Mouse (Mus musculus) neural tube, embryonic 14.5 days (tissue): ENCODE results near the gene Aldh1l1. TPM values are rescaled to one million over a fixed set of nuclear protein-coding genes. Genes with fewer than 3 reads are reported as not detected.
A peak's percentile ranks its signal among the peaks of the same experiment; 100 is the strongest.

ENCODE experiments used
- ATAC-seq: fragments of 200-750 bp; cut with Nextera tagmentation; 2 replicates; pipeline ENCODE4 v1.8.0; 2017; ENCODE audit warnings: low read depth, mild to moderate bottlenecking, moderate TSS enrichment, moderate library complexity
- H3K27ac ChIP-seq: fragments of 300-500 bp; sonication (generic); 2 replicates; pipeline ENCODE4 v1.5.1; 2014; ENCODE audit warnings: low read depth, mild to moderate bottlenecking, control low read depth, low read length, moderate library complexity, mixed read lengths
- H3K27me3 ChIP-seq: fragments of 300-500 bp; sonication (generic); 2 replicates; pipeline ENCODE4 v1.6.1; 2014; ENCODE audit warnings: low read length; ENCODE audit not compliant: control insufficient read depth, insufficient read depth
- H3K36me3 ChIP-seq: fragments of 300-500 bp; sonication (generic); 2 replicates; pipeline ENCODE4 v1.6.1; 2014; ENCODE audit warnings: low read length, mixed read lengths; ENCODE audit not compliant: control insufficient read depth, insufficient read depth
- H3K4me1 ChIP-seq: fragments of 300-500 bp; sonication (generic); 2 replicates; pipeline ENCODE4 v1.6.1; 2014; ENCODE audit warnings: low read length; ENCODE audit not compliant: control insufficient read depth, insufficient read depth
- H3K4me2 ChIP-seq: fragments of 300-500 bp; sonication (generic); 2 replicates; pipeline ENCODE4 v1.6.1; 2014; ENCODE audit warnings: mild to moderate bottlenecking, low read depth, low read length, control low read depth
- H3K4me3 ChIP-seq: fragments of 300-500 bp; sonication (generic); 2 replicates; pipeline ENCODE4 v1.5.1; 2014; ENCODE audit warnings: low read depth, low read length, control low read depth, mixed read lengths
- H3K9ac ChIP-seq: fragments of 300-500 bp; sonication (generic); replicated peaks from 2 replicates; pipeline ENCODE4 v1.6.1; 2014; ENCODE audit warnings: low read depth, mild to moderate bottlenecking, control low read depth, low read length, mixed read lengths
- H3K9me3 ChIP-seq: fragments of 300-500 bp; sonication (generic); 2 replicates; pipeline ENCODE4 v1.6.1; 2016; ENCODE audit warnings: low read length; ENCODE audit not compliant: control insufficient read depth
- WGBS: fragments of 180-500 bp; shearing (Covaris S2); extraction: QIAGEN DNeasy Blood & Tissue Kit; methylation state at CpG from one replicate; pipeline ENCODE4 v1.1.7; 2014; 5-methylcytosine and 5-hydroxymethylcytosine counted together
- polyA plus RNA-seq: library from polyadenylated mRNA; unstranded; fragments of >200 nt; fragmentation: Nextera tagmentation; extraction: Ambion mirVana; gene quantifications from 2 replicates; pipeline ENCODE4 v1.2.1, GENCODE M21; 2014

The Aldh1l1 gene
- polyA plus RNA-seq, 1 experiment from 2014 or later, result 53.3 TPM

DNA sequence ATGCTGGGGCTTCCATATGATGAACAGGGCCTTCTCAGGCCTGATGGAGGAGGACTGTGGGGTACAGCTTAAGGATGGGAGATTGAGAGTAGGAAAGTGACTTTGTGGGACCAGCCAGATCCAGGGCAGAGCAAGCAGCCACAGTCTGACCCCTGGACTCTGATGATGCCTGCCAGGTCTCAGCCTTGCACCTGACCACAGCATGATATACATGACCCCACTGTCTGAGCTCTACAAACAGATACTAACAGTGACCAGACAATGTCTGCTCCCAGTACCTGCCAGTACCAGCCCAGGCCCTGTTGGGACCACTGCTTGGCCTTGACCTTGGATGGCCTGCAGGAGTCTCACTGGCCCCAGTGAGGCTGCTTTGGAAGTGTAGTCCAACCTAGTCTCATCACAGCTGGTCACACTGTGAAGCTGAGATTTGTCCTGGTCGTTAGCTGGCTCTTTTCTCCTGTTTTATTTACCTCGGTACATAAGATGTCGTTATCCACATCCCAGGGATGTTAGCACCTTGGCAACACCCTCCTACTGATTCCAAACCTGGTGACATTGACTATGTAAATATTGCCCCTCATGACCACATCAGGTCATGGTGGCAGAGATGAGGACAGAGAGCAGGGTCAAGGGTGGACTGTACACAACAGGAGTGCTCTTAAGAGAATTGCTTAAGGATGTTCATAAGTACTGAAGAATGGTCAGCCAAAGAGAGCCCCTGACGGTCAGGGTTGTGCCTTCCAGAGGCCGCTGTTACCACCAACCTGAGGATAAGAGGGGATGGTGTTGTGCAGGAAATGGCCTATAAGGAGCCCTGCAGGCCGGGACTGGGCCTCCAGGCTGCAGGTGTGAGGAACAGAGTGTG is 71.8 kb downstream of the Aldh1l1 start:
- H3K4me1 ChIP-seq, result 0 out of 2 replicates have a peak, but pooled peaks cover 7% of the 10 kb centered on the region
- H3K4me3 ChIP-seq, result no peak overlapping the region
- ATAC-seq, result no peak
- H3K27ac ChIP-seq, result no peak overlapping the region
- H3K4me2 ChIP-seq, result no peak overlapping the region
- no peak overlapping the region for H3K9ac ChIP-seq
- no peaks in the 10 kb centered on the region for H3K36me3 ChIP-seq
- 70% methylated on average over 6 of the region's 6 CpGs for WGBS
- no peaks in the 10 kb centered on the region for H3K27me3 ChIP-seq
- no peaks in the 10 kb centered on the region for H3K9me3 ChIP-seq

DNA sequence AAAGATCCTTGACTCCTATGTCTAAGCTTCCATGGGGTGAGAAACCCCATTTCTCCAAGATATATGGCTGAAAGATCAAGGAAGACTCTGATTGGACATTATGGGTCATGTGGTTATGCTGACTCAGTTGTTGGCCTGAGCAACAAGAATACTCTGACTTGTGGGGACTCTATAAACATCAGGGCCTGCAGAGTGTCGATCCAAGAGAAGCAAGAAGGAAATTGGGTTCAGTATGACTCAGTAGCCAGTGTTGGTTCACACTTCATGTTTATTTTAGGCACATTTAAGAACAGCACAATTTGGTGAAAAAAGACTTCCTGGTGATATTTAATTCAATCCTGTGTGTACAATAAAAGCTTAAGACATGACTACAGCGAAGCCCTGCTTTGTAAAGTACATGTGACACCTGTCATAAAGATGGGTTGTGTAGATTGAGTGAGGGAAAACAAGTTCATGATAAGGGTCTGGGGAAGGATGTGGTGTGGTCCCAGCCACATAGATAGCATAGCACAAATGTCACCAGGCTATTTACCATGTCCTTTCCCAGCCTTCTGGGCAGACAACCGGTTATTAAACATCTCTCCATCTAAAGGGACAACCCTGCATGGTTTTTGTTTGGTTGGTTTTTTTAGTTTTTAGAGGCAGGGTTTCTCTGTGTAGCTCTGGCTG is 74.3 kb downstream of the Aldh1l1 start:
- Histone ChIP-seq H3K36me3 (no peaks in the 10 kb centered on the region), H3K27ac (0 out of 2 replicates have a peak overlapping the region, but pooled peaks have one; percentile 35), H3K9ac (no peak overlapping the region), H3K27me3 (no peaks in the 10 kb centered on the region), H3K4me1 (0 out of 2 replicates have a peak, but pooled peaks cover 7% of the 10 kb centered on the region), H3K4me2 (no peak overlapping the region), H3K9me3 (no peaks in the 10 kb centered on the region), H3K4me3 (no peak overlapping the region)
- no peak for ATAC-seq
- WGBS, result 84% methylated on average over 3 of the region's 3 CpGs

DNA sequence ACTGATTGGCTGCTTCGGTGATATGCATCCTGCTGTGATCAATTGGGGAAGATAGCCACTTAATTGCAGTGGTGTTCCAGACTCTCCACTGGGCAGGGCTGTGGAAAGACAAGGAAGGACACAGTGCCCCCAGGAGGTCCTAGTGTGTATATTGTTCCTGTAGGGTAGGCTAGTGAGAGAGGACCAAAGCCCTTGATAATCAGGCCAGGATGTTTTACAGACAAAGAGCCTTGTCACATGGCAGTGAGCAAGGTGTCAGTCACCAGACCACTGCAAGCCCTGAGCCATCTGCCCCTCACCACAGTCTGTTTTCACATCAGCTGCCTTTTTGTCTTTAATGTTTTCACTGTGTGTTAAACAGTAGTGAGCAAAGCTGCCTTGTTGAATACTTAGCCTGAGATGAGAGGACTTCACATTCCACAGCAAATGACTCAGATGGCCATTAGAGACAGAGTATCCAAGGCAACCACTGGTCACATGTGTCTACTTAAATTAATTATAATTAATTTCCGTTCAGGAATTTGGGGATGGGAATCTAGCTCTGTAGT is 75.1 kb downstream of the Aldh1l1 start:
- Histone ChIP-seq H3K4me3 (no peak overlapping the region), H3K4me1 (0 out of 2 replicates have a peak, but pooled peaks cover 10% of the 10 kb centered on the region), H3K4me2 (no peak overlapping the region), H3K36me3 (no peaks in the 10 kb centered on the region), H3K27ac (peak overlapping the region; percentile 35; the same call in 1 of the 2 replicates), H3K9ac (no peak overlapping the region), H3K9me3 (no peaks in the 10 kb centered on the region), H3K27me3 (no peaks in the 10 kb centered on the region)
- ATAC-seq, result peak; percentile 77
- 16% methylated on average over 2 of the region's 2 CpGs for WGBS

DNA sequence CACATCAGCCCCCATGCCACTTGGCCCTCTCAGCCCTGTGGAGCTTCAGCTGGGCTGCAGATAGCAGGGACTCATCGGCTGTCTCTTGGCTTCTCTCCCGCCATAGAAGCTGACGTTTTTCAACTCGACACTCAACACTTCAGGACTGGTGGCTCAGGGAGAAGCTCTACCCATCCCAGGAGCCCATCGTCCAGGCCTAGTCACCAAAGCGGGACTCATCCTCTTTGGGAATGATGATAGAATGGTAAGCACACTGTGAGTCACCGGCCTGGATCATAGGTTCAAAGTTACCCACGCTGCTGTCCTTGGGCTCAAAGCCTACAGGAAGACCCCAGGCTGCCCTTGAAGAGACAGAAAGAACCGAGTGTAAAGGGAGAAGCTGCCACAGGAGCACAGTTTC is 78.0 kb downstream of the Aldh1l1 start:
- Histone ChIP-seq H3K4me3 (no peak overlapping the region), H3K27ac (no peak overlapping the region), H3K4me2 (no peak overlapping the region), H3K9ac (no peak overlapping the region), H3K4me1 (0 out of 2 replicates have a peak, but pooled peaks cover 10% of the 10 kb centered on the region), H3K27me3 (no peaks in the 10 kb centered on the region), H3K36me3 (no peaks in the 10 kb centered on the region), H3K9me3 (no peaks in the 10 kb centered on the region)
- WGBS, result 90% methylated on average over 9 of the region's 9 CpGs
- no peak for ATAC-seq

DNA sequence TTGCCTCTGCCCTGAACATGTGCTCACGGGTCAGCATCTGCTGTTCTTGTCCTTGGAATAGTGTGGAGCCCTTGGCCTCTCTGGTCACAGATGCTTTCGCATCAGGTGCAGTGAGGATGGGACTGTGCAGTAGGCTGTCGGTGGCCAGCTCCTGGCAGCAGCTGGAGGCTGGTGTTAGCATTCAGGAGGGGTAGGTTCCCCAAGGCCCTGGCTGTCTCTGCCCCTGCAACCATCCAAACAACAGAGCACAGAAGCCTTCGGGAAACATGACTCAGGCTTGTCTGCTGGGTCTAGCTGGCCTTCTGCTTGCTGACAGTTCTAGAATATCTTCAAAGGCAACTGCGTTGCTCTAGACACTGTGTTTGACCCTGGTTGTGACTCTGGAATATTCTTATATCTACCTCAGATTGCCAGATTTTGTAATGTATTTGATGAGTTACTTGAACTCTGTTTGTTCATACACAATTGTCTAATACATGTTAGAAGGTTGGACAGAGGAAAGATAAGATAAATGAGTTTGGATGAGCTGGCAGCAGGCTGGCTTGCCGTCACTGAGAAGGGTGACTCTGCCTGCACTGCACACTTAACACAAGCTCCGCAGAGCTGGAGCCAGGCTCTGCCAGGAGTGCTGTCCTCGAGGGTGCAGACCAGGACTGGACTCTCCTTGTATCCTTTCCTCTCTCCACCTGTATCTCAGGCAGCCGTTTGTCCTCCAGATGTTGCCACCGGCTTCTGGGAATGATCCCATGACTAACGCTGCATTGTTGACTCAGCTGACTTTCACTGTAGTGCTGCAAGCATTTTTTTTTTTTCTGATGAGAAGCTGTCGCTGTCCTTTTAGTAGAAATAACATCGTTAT is 79.4 kb downstream of the Aldh1l1 start:
- H3K4me1 ChIP-seq, result 0 out of 2 replicates have a peak, but pooled peaks cover 10% of the 10 kb centered on the region
- no peaks in the 10 kb centered on the region for H3K27me3 ChIP-seq
- H3K4me3 ChIP-seq, result no peak overlapping the region
- no peaks in the 10 kb centered on the region for H3K36me3 ChIP-seq
- H3K9ac ChIP-seq, result no peak overlapping the region
- no peak for ATAC-seq
- no peak overlapping the region for H3K27ac ChIP-seq
- no peaks in the 10 kb centered on the region for H3K9me3 ChIP-seq
- no peak overlapping the region for H3K4me2 ChIP-seq
- 64% methylated on average over 13 of the region's 13 CpGs for WGBS

DNA sequence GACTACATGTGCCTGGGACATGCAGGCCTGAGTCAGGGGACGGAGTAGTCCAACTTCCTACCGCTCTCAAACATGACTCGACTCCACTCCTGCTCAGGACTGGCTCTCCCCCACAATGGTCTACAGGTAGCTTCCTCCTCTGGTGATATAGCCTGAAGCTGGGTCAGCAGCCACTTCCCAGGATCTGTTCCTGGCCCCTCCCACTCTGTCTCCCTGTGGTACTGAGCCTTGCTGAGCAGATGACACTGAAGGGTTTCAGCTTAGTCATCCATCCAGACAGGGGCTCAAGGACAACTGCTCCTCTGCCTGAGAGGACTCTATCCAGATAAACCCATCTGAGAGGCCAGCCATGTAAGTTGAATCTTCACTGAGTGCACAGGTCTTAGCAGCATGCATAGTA is 81.3 kb downstream of the Aldh1l1 start:
- no peak overlapping the region for H3K9ac ChIP-seq
- no peak overlapping the region for H3K4me2 ChIP-seq
- H3K36me3 ChIP-seq, result no peaks in the 10 kb centered on the region
- no peak for ATAC-seq
- 80% methylated on average over 3 of the region's 3 CpGs for WGBS
- no peaks in the 10 kb centered on the region for H3K9me3 ChIP-seq
- 0 out of 2 replicates have a peak, but pooled peaks cover 3% of the 10 kb centered on the region for H3K4me1 ChIP-seq
- H3K27ac ChIP-seq, result no peak overlapping the region
- H3K27me3 ChIP-seq, result no peaks in the 10 kb centered on the region
- H3K4me3 ChIP-seq, result no peak overlapping the region

DNA sequence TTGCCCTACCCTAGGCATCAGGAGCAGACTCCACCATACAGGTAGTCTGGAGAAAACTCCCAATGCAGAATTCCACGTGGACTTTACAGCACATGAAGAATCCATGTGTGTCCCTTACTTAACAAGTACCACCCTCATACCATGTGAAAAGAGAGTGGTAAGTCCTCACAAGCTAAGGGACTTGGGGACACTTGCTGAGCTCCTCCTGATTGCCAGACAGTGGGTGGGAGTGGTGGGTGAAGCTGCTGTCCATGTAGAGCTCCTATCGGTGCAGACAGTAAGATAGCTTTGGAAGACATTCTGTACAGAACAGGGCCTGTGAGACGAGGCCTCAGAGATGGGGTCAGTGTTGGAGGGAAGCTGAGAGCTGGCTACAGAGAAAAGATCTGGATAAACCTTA is 81.7 kb downstream of the Aldh1l1 start:
- H3K4me2 ChIP-seq, result no peak overlapping the region
- H3K9me3 ChIP-seq, result no peaks in the 10 kb centered on the region
- 85% methylated on average over 3 of the region's 3 CpGs for WGBS
- H3K27me3 ChIP-seq, result no peaks in the 10 kb centered on the region
- ATAC-seq, result no peak
- no peak overlapping the region for H3K27ac ChIP-seq
- no peak overlapping the region for H3K9ac ChIP-seq
- H3K4me1 ChIP-seq, result 0 out of 2 replicates have a peak, but pooled peaks cover 3% of the 10 kb centered on the region
- H3K4me3 ChIP-seq, result no peak overlapping the region
- H3K36me3 ChIP-seq, result no peaks in the 10 kb centered on the region

DNA sequence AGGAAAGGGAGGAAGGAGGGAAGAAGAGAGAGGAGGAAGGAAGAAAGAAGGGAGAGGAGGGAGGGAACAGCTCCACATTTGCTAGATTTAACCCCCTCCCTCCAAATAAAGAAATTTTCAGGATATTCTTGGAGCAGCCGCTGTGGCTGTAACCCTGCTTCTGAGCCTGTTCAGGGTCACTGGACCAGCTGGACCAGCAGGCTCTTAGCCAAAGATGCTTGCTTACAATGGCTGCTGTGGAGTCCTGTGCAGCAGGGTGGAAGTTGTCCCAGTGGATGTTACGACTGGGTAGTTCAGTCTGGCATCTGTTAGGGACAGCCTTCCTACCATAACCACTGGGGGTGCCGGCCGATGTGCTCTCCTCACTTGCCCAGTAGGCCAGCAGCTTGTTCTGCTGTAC is 82.5 kb downstream of the Aldh1l1 start:
- Histone ChIP-seq H3K4me2 (no peak overlapping the region), H3K4me3 (no peak overlapping the region), H3K27ac (no peak overlapping the region), H3K4me1 (0 out of 2 replicates have a peak, but pooled peaks cover 3% of the 10 kb centered on the region), H3K9ac (no peak overlapping the region), H3K27me3 (no peaks in the 10 kb centered on the region), H3K9me3 (no peaks in the 10 kb centered on the region), H3K36me3 (no peaks in the 10 kb centered on the region)
- WGBS, result 83% methylated on average over 4 of the region's 4 CpGs
- no peak for ATAC-seq
